Mouse (Mus musculus): Measurements from ENCODE around the gene Itsn1. TPM values are rescaled to one million over a fixed set of nuclear protein-coding genes. Genes with fewer than 3 reads are reported as not detected.

The Itsn1 gene
- polyA plus RNA-seq, 1 experiment = 35.8 TPM

DNA sequence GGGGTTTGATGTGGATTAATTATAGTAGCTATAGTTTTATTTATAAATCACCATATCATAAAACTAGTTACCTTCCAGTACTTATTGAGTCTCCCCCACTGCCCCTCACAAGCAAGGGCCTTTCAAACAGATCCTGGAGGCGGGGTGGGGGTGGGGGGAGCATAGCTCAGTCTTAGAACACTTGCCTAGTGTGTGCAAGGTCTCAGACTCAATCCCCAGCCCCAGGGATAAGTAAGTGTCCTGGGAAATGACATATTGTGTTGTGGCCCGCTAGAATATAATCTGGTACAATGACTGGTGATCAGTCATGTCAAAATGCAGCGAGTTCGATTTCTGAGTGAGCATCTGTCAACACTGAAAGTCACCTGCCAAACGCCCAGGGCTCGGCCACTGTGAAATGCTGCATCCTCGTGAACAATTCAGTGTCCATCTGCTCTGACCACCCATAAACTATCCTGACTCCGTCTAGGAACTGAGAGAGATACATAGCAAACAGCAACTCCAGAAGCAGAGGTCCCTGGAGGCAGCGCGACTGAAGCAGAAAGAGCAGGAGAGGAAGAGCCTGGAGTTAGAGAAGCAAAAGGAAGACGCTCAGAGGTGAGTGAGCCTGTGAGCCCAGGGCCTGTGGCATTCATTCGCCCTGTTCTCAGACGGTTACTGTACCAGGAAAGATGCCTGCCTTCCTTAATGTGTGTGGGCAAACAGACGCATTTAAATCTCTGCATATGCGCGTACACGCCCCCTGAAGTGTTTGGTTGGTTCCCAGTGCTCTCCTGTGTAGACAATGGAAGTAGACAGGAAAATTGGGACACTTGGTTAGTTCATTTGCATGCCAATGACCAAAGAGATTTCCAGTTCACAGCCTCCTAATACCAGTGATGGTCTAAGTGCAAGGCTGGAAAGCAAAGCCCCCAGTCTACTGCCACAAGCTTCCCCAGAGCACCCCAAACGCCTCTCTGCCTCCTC lies 107.8 kb downstream of the Itsn1 start:
- TF ChIP-seq GATA1 (IDR thresholded peaks at IDR 0.05; ENCODE audit: low read length) = no peak

GRCm38 (mm10) chr16:91837558-91838041 lies 108.5 kb downstream of the Itsn1 start:
- TF ChIP-seq GATA1 (IDR thresholded peaks at IDR 0.05; ENCODE audit: low read length) = no peak

DNA sequence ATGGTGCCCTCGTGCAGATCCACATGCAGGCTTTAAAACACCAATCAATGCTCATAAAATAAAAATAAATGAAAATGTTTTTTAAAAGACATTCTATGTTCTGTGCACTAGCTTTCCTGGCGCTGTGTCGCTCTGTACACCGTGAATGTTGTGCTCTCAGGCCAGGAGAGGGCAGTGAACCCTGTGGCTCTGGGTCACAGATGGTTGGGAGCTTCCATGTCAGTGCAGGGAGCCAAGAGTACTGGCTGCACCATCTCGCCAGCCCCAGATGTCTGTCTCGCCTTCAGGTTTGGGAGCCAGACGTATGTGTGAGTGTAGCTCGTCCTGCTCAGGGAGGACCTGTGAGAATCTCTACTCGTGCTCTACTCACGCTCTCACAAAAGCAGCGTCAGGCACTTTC lies 109.7 kb downstream of the Itsn1 start:
- TF ChIP-seq GATA1 (IDR thresholded peaks at IDR 0.05; ENCODE audit: low read length) = no peak

- TF ChIP-seq GATA1 (IDR thresholded peaks at IDR 0.05; ENCODE audit: low read length) = no peak
These were observed 110.4 kb downstream of the Itsn1 start for GRCm38 (mm10) chr16:91839462-91839861.

GRCm38 (mm10) chr16:91841026-91841630 lies 112.0 kb downstream of the Itsn1 start:
- TF ChIP-seq GATA1 (IDR thresholded peaks at IDR 0.05; ENCODE audit: low read length) = no peak

DNA sequence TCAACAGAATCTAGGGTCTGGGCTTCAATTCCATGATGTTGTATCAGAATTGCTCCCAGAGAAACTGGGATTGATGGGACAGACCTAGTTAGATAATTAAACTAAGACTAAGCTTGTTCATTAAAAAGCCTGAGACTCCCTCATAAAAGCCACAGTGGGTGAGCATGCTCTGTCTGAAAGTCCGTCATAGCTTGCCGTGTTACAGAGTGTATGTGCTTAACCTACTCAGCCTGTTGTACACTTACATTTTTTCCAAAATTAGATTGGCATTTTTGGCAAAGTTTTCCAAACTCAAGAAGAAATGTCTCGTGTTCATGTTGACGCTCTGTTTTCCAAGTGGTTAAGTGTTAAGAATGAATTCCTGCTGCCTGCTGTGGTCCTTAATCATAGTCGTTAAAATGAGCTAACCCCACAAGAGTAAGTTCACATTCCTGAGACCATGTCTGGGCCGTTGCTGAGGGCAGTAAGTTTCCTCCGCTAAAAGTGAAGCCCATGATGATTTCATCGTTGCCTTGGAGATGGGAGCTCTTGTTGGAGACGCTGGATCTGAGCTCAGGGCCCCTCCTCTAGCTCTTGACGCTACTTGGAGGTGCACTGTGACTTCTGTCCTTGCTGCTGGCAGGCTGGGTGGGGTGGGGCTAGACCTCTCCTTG lies 117.1 kb downstream of the Itsn1 start:
- TF ChIP-seq GATA1 (IDR thresholded peaks at IDR 0.05; ENCODE audit: low read length) = no peak

GRCm38 (mm10) chr16:91847525-91848225 lies 118.6 kb downstream of the Itsn1 start:
- TF ChIP-seq GATA1 (IDR thresholded peaks at IDR 0.05; ENCODE audit: low read length) = no peak

DNA sequence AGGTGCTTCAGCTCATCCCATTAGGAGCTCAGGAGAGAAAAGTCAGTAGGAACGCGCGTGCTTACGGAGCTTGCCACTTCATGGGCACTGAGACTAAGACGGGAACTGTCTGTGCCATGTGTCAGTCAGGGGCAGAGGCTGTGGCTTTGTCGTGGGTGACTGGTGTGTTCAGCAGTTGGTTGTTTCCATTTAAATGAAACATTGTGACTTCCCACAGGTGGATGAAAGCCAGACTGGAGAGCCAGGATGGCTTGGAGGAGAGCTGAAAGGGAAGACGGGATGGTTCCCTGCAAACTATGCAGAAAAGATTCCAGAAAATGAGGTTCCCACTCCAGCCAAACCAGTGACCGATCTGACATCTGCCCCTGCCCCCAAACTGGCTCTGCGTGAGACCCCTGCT lies 119.4 kb downstream of the Itsn1 start:
- TF ChIP-seq GATA1 (IDR thresholded peaks at IDR 0.05; ENCODE audit: low read length) = no peak

- TF ChIP-seq GATA1 (IDR thresholded peaks at IDR 0.05; ENCODE audit: low read length) = no peak
These were observed 120.0 kb downstream of the Itsn1 start for GRCm38 (mm10) chr16:91848906-91849603.

DNA sequence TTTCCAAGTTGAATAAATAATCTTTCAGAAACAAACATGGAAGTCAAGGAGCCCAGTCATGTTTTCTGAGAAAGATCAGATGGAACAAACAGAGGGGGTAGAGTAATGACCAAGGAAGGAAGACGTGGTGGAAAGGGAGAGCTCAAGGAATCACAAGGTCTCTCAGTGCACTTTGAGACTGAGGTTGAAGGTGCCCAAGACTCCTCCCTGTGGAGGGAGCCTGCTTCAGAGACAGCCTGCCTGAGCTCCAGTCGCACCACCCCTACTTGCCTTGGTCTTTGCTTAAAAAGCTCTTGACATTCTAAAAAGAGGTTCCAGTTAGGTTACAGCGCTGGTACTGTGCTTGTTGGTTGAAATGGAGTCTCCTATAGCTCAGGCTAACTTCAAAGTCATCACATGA lies 121.1 kb downstream of the Itsn1 start:
- no peak for TF ChIP-seq GATA1 (IDR thresholded peaks at IDR 0.05; ENCODE audit: low read length)

GRCm38 (mm10) chr16:91851456-91852231 lies 122.6 kb downstream of the Itsn1 start:
- no peak for TF ChIP-seq GATA1 (IDR thresholded peaks at IDR 0.05; ENCODE audit: low read length)

DNA sequence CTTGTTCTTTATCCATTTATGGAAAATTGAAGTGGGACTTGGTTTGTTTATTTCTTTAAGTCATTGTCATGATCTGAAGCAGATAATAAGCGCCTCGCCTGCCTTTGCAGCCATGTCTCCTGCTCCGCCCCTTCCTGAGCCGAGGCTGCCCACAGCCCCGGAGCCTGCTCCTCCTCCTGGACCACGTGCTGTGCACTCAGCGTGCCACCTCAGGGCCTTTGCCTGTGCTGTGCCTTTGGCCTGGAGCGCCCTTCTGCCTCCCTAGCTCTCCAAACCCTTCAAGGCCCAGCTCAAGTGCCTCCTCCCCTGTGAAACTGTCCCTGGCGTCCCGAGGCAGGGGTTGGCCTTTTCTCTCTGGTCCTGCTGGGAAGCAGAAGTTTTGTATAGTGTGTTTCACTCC lies 123.7 kb downstream of the Itsn1 start:
- no peak for TF ChIP-seq GATA1 (IDR thresholded peaks at IDR 0.05; ENCODE audit: low read length)

DNA sequence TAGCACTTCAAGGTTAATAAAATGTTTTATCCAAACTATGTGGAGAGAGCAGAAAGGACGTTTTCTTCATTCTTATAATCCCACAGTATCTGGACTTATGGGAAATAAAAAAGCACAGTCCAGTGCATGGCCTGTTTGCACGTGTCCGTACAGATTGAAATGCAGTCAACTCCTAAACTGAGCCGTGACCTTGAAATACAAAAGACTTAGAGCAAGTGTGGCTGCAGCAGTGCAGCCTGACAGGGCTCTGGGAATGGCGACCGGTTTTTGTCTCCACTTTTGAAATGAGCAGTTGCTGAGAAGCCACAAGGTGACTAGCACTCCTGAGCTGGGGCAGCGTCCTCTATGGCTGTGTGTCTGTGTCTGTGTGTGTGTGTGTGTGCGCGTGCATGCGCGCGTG lies 124.1 kb downstream of the Itsn1 start:
- no peak for TF ChIP-seq GATA1 (IDR thresholded peaks at IDR 0.05; ENCODE audit: low read length)

DNA sequence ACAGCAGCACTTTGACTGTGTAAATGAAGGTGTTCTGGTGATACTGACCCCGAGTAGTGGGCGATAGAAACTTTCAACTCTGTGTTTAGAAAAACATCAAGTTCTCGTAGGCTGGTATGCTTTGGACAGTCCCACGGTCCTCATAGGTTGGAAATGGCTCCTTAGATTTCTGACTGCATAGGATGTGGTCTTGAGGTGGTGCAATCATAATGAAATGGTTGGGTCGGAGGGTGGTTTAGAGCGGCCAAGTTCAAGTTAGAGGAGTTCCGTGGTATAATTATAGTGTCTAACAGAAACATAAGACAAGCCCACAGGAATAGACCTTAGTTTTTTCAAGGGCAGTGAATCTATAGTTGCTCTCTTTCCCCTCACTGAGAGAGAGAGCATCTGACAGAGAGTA lies 129.6 kb downstream of the Itsn1 start:
- no peak for TF ChIP-seq GATA1 (IDR thresholded peaks at IDR 0.05; ENCODE audit: low read length)
